Mouse (Mus musculus): ENCODE measurements at regions not wholly inside any gene's neighbourhood (a gene's known extent, or its start where the extent isn't known, plus 50 kb on each side); places are given as distances from the start of the nearest gene placed in this dataset.

DNA sequence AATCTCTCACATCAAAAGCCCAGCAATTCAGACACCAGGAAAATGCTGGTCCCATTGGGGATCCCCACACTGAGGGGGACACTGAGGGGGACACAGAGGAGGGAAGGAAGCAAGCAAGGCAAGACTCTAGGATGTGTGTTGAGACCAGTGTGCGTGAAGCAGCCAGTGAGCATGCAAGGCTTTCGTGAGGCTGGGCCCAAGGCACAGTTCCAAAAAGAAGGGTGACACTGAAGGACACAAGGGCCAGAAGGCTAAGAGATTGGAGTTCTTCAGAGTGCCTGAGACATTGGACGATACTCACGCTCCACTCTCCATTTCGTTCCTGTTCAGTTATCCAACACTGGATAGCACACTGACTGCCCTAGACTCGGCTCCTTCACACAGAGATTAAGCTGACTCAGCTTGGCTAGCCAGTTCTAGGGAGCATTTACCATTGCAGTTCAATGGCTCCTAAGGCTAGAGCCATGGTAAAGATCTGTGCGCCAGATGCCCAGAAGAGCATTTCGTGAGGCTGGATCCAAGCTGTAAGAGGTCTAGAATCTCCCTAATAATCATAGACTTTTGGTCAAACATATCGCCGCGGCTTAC, 150.1 kb downstream of the Zfp36l1 start:
- Histone ChIP-seq H3K9ac (ENCODE audit: control insufficient read depth, low read depth, low read length, poor library complexity, severe bottlenecking) (no peak overlapping the region), H3K4me3 (ENCODE audit: control insufficient read depth in 1 of 2, insufficient read depth in 1 of 2, low read depth in 2 of 2, low read length in 2 of 2) (no peak overlapping the region), H3K79me2 (ENCODE audit: control insufficient read depth, insufficient read depth, low read length, poor library complexity) (no peaks in the 10 kb centered on the region), H3K36me3 (ENCODE audit: control insufficient read depth in 1 of 2, insufficient read depth in 2 of 2, low read length in 2 of 2) (no peaks in the 10 kb centered on the region), H3K27ac (ENCODE audit: control insufficient read depth, low read depth, low read length) (no peak overlapping the region), H3K4me1 (ENCODE audit: control insufficient read depth in 1 of 2, insufficient read depth in 2 of 2, low read length in 2 of 2) (peaks cover 0 to 5% of the 10 kb centered on the region in 2 experiments; a peak in 1 of 4 replicates), H3K27me3 (ENCODE audit: control insufficient read depth in 1 of 2, insufficient read depth in 2 of 2, low read length in 2 of 2) (peaks cover 0 to 2% of the 10 kb centered on the region in 2 experiments; a peak in 2 of 4 replicates), H3K9me3 (replicated peaks; ENCODE audit: insufficient read depth, low read length) (no peaks in the 10 kb centered on the region)
- DNase-seq (ENCODE audit: low read depth, low spot score) = no peak
- no peak for TF ChIP-seq GABPA (IDR thresholded peaks at IDR 0.05; ENCODE audit: low read depth, low read length)
- TF ChIP-seq NRF1 (IDR thresholded peaks at IDR 0.05; ENCODE audit: insufficient read depth, low read depth, low read length, poor library complexity, severe bottlenecking) = no peak
- TF ChIP-seq POLR2AphosphoS2 (IDR thresholded peaks at IDR 0.05; ENCODE audit: low read length) = no peak
- no peak for TF ChIP-seq GATA1 (IDR thresholded peaks at IDR 0.05; ENCODE audit: low read depth, low read length)
- TF ChIP-seq MYC (IDR thresholded peaks at IDR 0.05; ENCODE audit: low read depth, low read length) = no peak
- TF ChIP-seq USF2 (IDR thresholded peaks at IDR 0.05; ENCODE audit: borderline replicate concordance in 1 of 2, insufficient read depth in 1 of 2, low read depth in 1 of 2, low read length in 2 of 2) = no peak
- TF ChIP-seq USF1 (IDR thresholded peaks at IDR 0.05; ENCODE audit: low read depth, low read length) = no peak
- TF ChIP-seq ELF1 (IDR thresholded peaks at IDR 0.05; ENCODE audit: low read depth, low read length) = no peak
- TF ChIP-seq MAX (IDR thresholded peaks at IDR 0.05; ENCODE audit: low read length) = no peak
- TF ChIP-seq ZNF384 (IDR thresholded peaks at IDR 0.05; ENCODE audit: low read depth, low read length) = no peak
- no peak for TF ChIP-seq KAT2A (conservative IDR thresholded peaks at IDR 0.05; ENCODE audit: low read depth, low read length)
- TF ChIP-seq CHD1 (IDR thresholded peaks at IDR 0.05; ENCODE audit: low read depth, low read length) = no peak
- no peak for TF ChIP-seq ZMIZ1 (IDR thresholded peaks at IDR 0.05; ENCODE audit: low read depth, low read length)

DNA sequence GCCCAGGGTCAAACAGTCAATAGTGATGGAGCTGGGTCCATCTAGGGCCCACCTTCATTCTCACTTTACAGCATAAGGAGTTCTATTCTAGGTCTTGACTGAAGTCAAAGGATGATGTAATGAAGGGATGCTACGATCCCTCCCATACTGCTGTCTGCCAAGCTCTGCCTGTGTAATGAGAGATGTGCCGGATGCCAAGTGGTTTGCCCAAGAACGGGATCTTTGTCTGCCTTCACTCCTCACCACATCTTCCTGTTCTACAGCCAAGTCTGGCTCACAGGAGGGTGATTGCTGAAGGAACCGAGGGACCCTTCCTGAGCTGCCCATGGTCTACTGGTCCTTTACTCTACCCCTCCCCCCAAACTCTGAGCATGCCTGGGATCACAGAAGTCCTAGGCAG, 150.9 kb downstream of the Zfp36l1 start:
- DNase-seq (ENCODE audit: low read depth, low spot score) = no peak
- Histone ChIP-seq H3K9ac (ENCODE audit: control insufficient read depth, low read depth, low read length, poor library complexity, severe bottlenecking) (no peak overlapping the region), H3K27me3 (ENCODE audit: control insufficient read depth in 1 of 2, insufficient read depth in 2 of 2, low read length in 2 of 2) (peaks cover 0 to 2% of the 10 kb centered on the region in 2 experiments; a peak in 2 of 4 replicates), H3K79me2 (ENCODE audit: control insufficient read depth, insufficient read depth, low read length, poor library complexity) (no peaks in the 10 kb centered on the region), H3K4me1 (ENCODE audit: control insufficient read depth in 1 of 2, insufficient read depth in 2 of 2, low read length in 2 of 2) (peaks cover 0 to 5% of the 10 kb centered on the region in 2 experiments; a peak in 1 of 4 replicates), H3K4me3 (ENCODE audit: control insufficient read depth in 1 of 2, insufficient read depth in 1 of 2, low read depth in 2 of 2, low read length in 2 of 2) (no peak overlapping the region), H3K9me3 (replicated peaks; ENCODE audit: insufficient read depth, low read length) (no peaks in the 10 kb centered on the region), H3K36me3 (ENCODE audit: control insufficient read depth in 1 of 2, insufficient read depth in 2 of 2, low read length in 2 of 2) (no peaks in the 10 kb centered on the region), H3K27ac (ENCODE audit: control insufficient read depth, low read depth, low read length) (no peak overlapping the region)
- TF ChIP-seq POLR2AphosphoS5 (IDR thresholded peaks at IDR 0.05; ENCODE audit: borderline replicate concordance, low read depth, low read length) = no peak
- no peak for TF ChIP-seq EP300 (IDR thresholded peaks at IDR 0.05; ENCODE audit: low read depth in 1 of 2, low read length in 2 of 2)
- TF ChIP-seq POLR2A (IDR thresholded peaks at IDR 0.05; ENCODE audit: control insufficient read depth in 1 of 2, insufficient read depth in 1 of 2, low read depth in 1 of 2, low read length in 2 of 2, poor library complexity in 1 of 2) = no peak
- no peak for TF ChIP-seq USF1 (IDR thresholded peaks at IDR 0.05; ENCODE audit: low read depth, low read length)
